Mouse (Mus musculus): ENCODE data around the gene Anxa10. TPM values are rescaled to one million over a fixed set of nuclear protein-coding genes. Genes with fewer than 3 reads are reported as not detected.

The Anxa10 gene
- polyA plus RNA-seq (2017; shearing (Covaris generic)) = not detected

DNA sequence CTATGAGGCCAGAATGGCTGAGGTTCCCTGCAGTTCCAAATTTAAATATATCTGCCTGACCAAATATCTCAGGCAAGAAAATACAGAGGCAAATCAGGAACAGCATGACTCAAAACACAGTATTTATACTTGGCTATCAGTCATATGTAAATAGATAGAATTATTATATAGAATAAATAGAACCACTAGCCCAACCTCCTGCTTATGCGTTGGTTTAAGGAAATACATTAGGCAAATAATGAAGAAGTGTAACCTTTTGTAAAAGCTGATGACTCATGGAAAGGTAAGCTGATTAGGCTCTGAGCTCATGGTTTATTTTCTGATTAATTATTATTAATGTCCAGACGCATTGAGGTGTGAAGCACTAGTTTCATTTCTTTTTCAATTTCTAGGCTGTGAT, at the start of gene Anxa10:
Gene Anxa10 (minus strand): TSS at position 53 of the 400 bp plus-strand sequence.

Other genes starting within 250 kb of the Anxa10 start
- 0.66 TPM for gene Palld, start 220.5 kb downstream of the Anxa10 start, polyA plus RNA-seq (2017; shearing (Covaris generic))
- gene Ddx60, start 195.1 kb downstream of the Anxa10 start, polyA plus RNA-seq (2017; shearing (Covaris generic)) = 35.8 TPM